Mouse (Mus musculus) layer of hippocampus, adult 6 months (tissue): ENCODE measurements around the gene Gm6871. TPM values are rescaled to one million over a fixed set of nuclear protein-coding genes. Genes with fewer than 3 reads are reported as not detected.

Experiments used
- long read RNA-seq, 2 experiments: library from polyadenylated mRNA; unstranded; transcript quantifications; one replicate each; pipeline ENCODE4 v2.0.0; 2019 to 2020
- polyA plus RNA-seq: library from polyadenylated mRNA; unstranded; fragments of <200 nt; fragmentation: Nextera tagmentation; gene quantifications from 2 replicates; pipeline ENCODE4 v1.2.3, GENCODE M21; 2021

Gm6871 gene
- not detected in 2 replicates for polyA plus RNA-seq
- long read RNA-seq, experiment 1, result 0 reads
- long read RNA-seq, experiment 2, partial matches to known transcripts, result 0 of 1 reads
- long read RNA-seq, experiment 2, other reads (novel, unspliced or antisense), result 0 of 1 reads

GRCm38 (mm10) chr7:41573562-41573961, at the start of gene Gm6871:
Gm6871 (minus strand) TSS chr7:41573662.

GRCm38 (mm10) chr7:41599034-41599813, 25.8 kb upstream of the Gm6871 start, which contains the start of gene 2610021A01Rik:
2610021A01Rik (plus strand) TSS chr7:41599230.

GRCm38 (mm10) chr7:41499389-41500049, 73.9 kb downstream of the Gm6871 start, which contains the start of the genes Gm20449 and AW146154:
Gm20449 (minus strand) TSS chr7:41499417.
AW146154 (minus strand) TSS chr7:41499890.

Other genes with a start within 250 kb of the Gm6871 start
- 8.8 and 11.4 TPM in 2 replicates for gene AI987944, start 180.3 kb downstream of the Gm6871 start, polyA plus RNA-seq
- 0.78 and 0.87 TPM in 2 replicates for gene Vmn2r57, start 125.0 kb downstream of the Gm6871 start, polyA plus RNA-seq
- gene Gm20449, start 74.2 kb downstream of the Gm6871 start, polyA plus RNA-seq, result 0.19 and 0.20 TPM in 2 replicates
- 6.4 and 8.0 TPM in 2 replicates for gene AW146154, start 73.8 kb downstream of the Gm6871 start, polyA plus RNA-seq
- gene 2610021A01Rik, start 25.6 kb upstream of the Gm6871 start, polyA plus RNA-seq, result 9.1 and 9.4 TPM in 2 replicates
- gene Zfp788, start 59.5 kb upstream of the Gm6871 start, polyA plus RNA-seq, result 9.0 and 9.7 TPM in 2 replicates